Mouse (Mus musculus) liver, adult 2 months (tissue): Measurements from ENCODE around the gene Hoxa7. TPM values are rescaled to one million over a fixed set of nuclear protein-coding genes. Genes with fewer than 3 reads are reported as not detected.

Source experiments
- DNase-seq: peaks from one replicate; pipeline ENCODE4 v3.0.0-alpha.2; 2011; ENCODE audit warnings: low read depth, low spot score; ENCODE audit errors: extremely low read depth
- H3K27ac ChIP-seq: fragments of 200-500 bp; replicated peaks from 2 replicates; pipeline ENCODE4 v1.5.1; 2012; ENCODE audit warnings: low read depth, mild to moderate bottlenecking, control low read depth, inconsistent platforms, low read length; ENCODE audit not compliant: insufficient read depth
- H3K27me3 ChIP-seq: fragments of 200-500 bp; 2 replicates; pipeline ENCODE4 v1.6.1; 2012; ENCODE audit warnings: mild to moderate bottlenecking, moderate library complexity, low read length, inconsistent platforms; ENCODE audit not compliant: control insufficient read depth, insufficient read depth
- H3K36me3 ChIP-seq: fragments of 200-500 bp; 2 replicates; pipeline ENCODE4 v1.6.1; 2012; ENCODE audit warnings: low read length, inconsistent platforms; ENCODE audit not compliant: control insufficient read depth, insufficient read depth
- H3K4me1 ChIP-seq: fragments of 200-500 bp; 2 replicates; pipeline ENCODE4 v1.6.1; 2011; ENCODE audit warnings: low read length; ENCODE audit not compliant: control insufficient read depth, insufficient read depth
- H3K4me3 ChIP-seq: fragments of 200-500 bp; 2 replicates; pipeline ENCODE4 v1.5.1; 2011; ENCODE audit warnings: low read depth, mild to moderate bottlenecking, control low read depth, low read length, moderate library complexity; ENCODE audit not compliant: insufficient read depth
- H3K79me2 ChIP-seq: fragments of 200-500 bp; 2 replicates; pipeline ENCODE4 v1.6.1; 2012; ENCODE audit warnings: inconsistent platforms, mild to moderate bottlenecking, low read length, moderate library complexity; ENCODE audit not compliant: control insufficient read depth, insufficient read depth
- H3K9ac ChIP-seq: fragments of 200-500 bp; 2 replicates; pipeline ENCODE4 v1.6.1; 2012; ENCODE audit warnings: low read depth, mild to moderate bottlenecking, control low read depth, inconsistent platforms, low read length
- CTCF ChIP-seq: fragments of 200-500 bp; IDR thresholded peaks from 2 replicates; pipeline ENCODE4 v1.5.1; 2011; ENCODE audit warnings: low read depth, low read length, control low read depth
- POLR2A ChIP-seq: fragments of 200-500 bp; IDR thresholded peaks from 2 replicates; pipeline ENCODE4 v1.6.1; 2011; ENCODE audit warnings: low read length, control low read depth; ENCODE audit not compliant: insufficient read depth; ENCODE audit errors: extremely low read depth
- WGBS: fragments of 180-500 bp; shearing (Covaris S2); methylation state at CpG from one replicate; pipeline ENCODE4 v1.1.7; 2018; 5-methylcytosine and 5-hydroxymethylcytosine counted together
- polyA plus RNA-seq: library from polyadenylated mRNA; depleted of rRNA; stranded (reverse); fragments of >200 nt; gene quantifications from 2 replicates; pipeline ENCODE4 v1.2.3, GENCODE M21; 2012
- total RNA-seq: library from RNA; depleted of rRNA; stranded (reverse); fragments of >200 nt; gene quantifications from 2 replicates; pipeline ENCODE4 v1.2.3, GENCODE M21; 2014

Gene Hoxa7
- total and polyA plus RNA-seq, 2 experiments, result 0.04 TPM; not detected in 1

DNA sequence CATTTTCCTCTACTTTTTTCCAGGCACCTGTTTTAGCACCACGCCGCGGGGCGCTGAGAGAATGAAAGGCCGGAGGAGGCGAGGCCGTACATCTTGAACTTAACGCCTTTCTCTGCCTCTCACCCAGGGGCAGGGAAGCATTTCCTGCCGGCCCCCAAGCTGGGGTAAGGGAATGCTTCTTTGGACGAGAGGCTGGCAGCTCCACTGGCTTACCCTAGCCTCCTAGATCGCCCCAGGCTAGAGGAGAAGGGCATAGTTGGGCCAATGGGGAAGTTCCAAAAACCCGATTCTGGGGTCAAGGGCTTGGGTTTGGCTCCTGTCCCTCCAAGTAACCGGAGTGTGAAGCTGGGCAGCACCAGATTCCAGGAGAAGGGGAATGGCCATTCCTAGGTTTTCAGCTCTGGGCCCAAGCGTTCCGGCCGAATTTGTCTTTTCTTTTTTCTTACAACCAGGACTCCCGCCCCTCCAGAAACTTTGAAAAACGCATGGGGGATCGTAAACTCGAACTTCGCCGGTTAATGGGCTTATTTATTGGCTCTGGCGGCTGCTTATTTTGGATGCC is 11.4 kb upstream of the Hoxa7 start:
- Histone ChIP-seq H3K36me3 (no peaks in the 10 kb centered on the region), H3K79me2 (no peaks in the 10 kb centered on the region), H3K9ac (no peak overlapping the region), H3K4me3 (no peak overlapping the region), H3K4me1 (no peaks in the 10 kb centered on the region), H3K27me3 (peaks cover 62% of the 10 kb centered on the region), H3K27ac (no peak overlapping the region)
- DNase-seq, result no peak
- TF ChIP-seq POLR2A (no peak), CTCF (no peak)
- WGBS, result 7% methylated on average over 23 of the region's 23 CpGs

DNA sequence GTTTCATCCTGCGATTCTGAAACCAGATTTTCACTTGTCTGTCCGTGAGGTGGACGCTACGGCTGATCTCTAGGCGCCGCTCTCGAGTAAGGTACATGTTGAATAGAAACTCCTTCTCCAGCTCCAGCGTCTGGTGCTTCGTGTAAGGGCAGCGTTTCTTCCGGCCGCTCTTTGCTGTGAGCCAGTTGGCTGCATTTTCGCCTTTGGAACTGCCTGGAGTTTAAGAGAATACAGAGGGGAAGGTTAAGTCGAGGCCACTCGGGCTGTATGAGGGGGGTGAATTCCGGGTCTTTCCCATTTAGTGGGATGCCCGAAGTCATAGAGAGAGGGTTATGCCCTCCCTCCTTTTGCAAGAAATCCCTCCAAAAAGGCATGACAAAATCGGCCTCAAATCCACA is 10.9 kb upstream of the Hoxa7 start:
- DNase-seq, result no peak
- H3K4me1 ChIP-seq, result no peaks in the 10 kb centered on the region
- H3K27me3 ChIP-seq, result peaks cover 61% of the 10 kb centered on the region
- no peak overlapping the region for H3K9ac ChIP-seq
- H3K36me3 ChIP-seq, result no peaks in the 10 kb centered on the region
- no peaks in the 10 kb centered on the region for H3K79me2 ChIP-seq
- TF ChIP-seq POLR2A (no peak), CTCF (no peak)
- no peak overlapping the region for H3K4me3 ChIP-seq
- no peak overlapping the region for H3K27ac ChIP-seq
- 4% methylated on average over 18 of the region's 18 CpGs for WGBS

DNA sequence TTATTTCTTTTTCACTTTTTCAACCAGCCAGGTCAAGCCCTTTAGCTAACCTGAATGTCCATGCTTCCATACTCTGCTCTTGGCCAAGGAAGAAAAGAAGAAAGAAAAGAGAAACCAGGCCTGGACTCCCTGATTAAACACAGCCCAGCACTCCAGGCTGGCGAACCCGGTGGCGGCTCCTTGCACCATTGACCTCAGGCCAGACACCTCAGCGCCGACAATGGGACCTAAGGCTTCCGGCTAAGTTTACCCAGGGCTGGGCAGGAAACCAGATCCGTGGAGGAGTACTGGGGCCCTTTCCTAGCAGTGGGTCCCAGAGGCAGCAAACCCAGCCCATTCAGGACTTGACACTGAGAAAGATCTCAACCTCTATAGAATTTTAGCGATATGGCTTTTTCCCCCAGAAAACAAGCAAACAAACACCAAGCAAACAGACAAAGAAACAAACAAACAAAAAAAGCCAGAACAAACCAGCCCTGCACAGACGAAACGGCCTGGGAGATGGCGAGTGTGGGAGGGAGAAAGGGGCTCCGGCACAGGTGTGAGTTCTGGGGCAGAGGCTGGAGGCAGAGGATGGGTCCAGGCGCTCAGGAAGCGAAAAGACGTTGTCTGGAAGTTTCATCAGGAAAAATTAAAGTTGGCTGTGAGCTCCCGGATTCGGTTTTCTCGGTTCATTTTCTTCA is 10.4 kb upstream of the Hoxa7 start:
- H3K4me1 ChIP-seq, result no peaks in the 10 kb centered on the region
- TF ChIP-seq CTCF (no peak), POLR2A (no peak)
- H3K27ac ChIP-seq, result no peak overlapping the region
- WGBS, result 4% methylated on average over 18 of the region's 18 CpGs
- no peak overlapping the region for H3K4me3 ChIP-seq
- DNase-seq, result no peak
- no peaks in the 10 kb centered on the region for H3K79me2 ChIP-seq
- H3K36me3 ChIP-seq, result no peaks in the 10 kb centered on the region
- no peak overlapping the region for H3K9ac ChIP-seq
- peaks cover 63% of the 10 kb centered on the region for H3K27me3 ChIP-seq

- no peak for TF ChIP-seq CTCF
- no peak for TF ChIP-seq POLR2A
- Histone ChIP-seq H3K4me1 (no peaks in the 10 kb centered on the region), H3K4me3 (no peak within 1 kb of the TSS), H3K36me3 (no peaks in the 10 kb centered on the region), H3K9ac (no peak within 1 kb of the TSS), H3K79me2 (no peaks in the 10 kb centered on the region), H3K27me3 (peaks cover 56% of the 10 kb centered on the region), H3K27ac (no peak within 1 kb of the TSS)
- 7% methylated on average over 25 of the region's 36 CpGs for WGBS
- no peak for DNase-seq
These were observed 9.0 kb upstream of the Hoxa7 start, which contains the start of gene Hoxa9 for GRCm38 (mm10) chr6:52230516-52231165. Hoxa9 (minus strand) TSS chr6:52231089.

DNA sequence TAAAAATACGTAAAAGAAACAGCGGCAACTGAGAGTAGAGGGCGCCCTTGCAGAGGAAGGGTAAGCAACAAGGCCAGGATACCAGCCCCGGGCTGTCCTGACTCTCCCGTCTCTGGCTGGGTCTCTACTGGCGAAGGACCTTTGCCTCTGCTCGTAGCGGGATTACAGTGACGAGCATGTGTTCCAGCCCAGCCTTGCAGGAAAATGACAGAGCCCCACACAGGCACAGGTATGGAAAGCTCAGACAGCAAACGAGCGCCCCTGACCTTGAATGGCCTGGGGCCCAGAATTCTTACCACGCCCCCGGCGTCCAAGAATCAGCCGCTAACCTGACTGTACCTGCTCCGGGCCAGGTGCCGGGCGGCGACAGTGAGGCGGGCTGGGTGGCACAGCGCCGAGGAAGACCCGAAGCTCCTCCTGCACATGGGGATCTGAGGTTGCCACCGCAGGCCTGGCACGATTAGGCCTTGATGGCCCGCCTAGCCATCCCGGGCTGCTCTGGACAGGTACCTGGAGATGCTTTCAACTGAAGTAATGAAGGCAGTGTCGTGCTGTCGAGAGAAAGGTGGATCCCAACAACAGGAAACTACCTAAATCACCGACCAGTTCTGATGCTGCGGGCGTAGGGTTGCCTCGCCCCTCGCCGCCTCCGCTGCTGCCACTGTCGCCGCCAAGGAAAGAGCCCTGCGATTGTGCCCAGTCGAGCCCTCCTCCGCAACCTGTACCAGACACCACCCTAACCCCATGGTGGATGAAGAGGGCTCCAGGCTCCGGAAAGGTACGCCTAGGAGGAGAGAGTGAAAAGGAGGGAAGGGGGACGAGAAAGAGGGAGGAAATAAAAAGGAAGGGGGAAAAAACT is 8.1 kb upstream of the Hoxa7 start:
- Histone ChIP-seq H3K27ac (no peak overlapping the region), H3K79me2 (no peaks in the 10 kb centered on the region), H3K4me3 (no peak overlapping the region), H3K36me3 (no peaks in the 10 kb centered on the region), H3K27me3 (peaks cover 56% of the 10 kb centered on the region), H3K4me1 (no peaks in the 10 kb centered on the region), H3K9ac (no peak overlapping the region)
- no peak for TF ChIP-seq CTCF
- no peak for TF ChIP-seq POLR2A
- WGBS, result 6% methylated on average over 44 of the region's 44 CpGs
- DNase-seq, result no peak
